Comparison of ENCODE assay signal across 8 mouse cellular contexts in the genomic region with DNA sequence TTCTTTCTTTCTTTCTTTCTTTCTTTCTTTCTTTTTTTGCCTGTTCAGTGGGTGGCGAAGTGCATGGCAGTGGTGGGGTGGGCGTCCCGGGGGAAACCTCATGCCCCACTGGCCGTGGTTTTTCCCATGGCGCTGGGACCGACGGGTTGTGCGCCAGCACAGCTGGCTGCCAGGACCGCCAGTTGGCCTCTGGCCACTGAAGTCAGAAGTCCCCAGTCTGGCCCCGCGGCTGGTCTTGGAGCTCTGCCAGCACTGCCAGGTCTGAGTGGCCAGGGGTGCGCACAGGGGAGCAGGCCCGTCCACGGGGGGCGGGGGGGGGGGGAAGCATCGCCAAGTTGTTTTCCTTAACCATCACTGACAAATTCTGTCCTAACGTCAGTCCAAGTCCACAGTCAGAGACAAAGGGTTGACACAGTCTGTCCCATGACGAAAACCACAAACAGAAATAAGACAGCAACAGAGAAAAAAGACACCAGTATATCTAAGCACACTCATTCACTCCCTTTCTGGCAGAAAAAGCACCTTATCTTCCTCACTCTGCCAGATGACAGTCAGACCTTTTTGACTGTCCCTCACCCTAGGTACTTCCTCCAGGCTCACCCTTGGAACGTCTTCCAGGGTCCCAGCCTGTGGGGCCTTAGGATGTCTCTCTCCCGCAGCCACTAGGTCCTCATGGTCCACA.
DNase-seq lines count a peak whose midpoint lies in the region; ATAC-seq and TF ChIP-seq lines count a peak whose summit lies in the region.

No protein-coding gene starts in this region.

- no peaks in the 10 kb centered on the region for H3K4me1 ChIP-seq in cortical plate, adult 2 months (ENCODE audit: control insufficient read depth, insufficient read depth, low read length)
- no peaks in the 10 kb centered on the region for H3K4me1 ChIP-seq in heart, embryonic 11.5 days (ENCODE audit: control insufficient read depth, insufficient read depth, low read length)
- no peaks in the 10 kb centered on the region; the same call in 1 of the 2 replicates for H3K4me1 ChIP-seq in kidney, embryonic 14.5 days (ENCODE audit: control insufficient read depth, insufficient read depth, low read length)

- no peak overlapping the region for H3K27ac ChIP-seq in cortical plate, adult 2 months (ENCODE audit: insufficient read depth, low read length)
- no peak overlapping the region for H3K27ac ChIP-seq in heart, embryonic 11.5 days (ENCODE audit: low read depth, low read length)
- H3K27ac ChIP-seq in kidney, embryonic 14.5 days (ENCODE audit: low read depth, low read length): no peak overlapping the region

- H3K4me3 ChIP-seq in cortical plate, adult 2 months (ENCODE audit: insufficient read depth, low read length): 0 out of 2 replicates have a peak overlapping the region, but pooled peaks have one; percentile 24
- H3K4me3 ChIP-seq in heart, embryonic 11.5 days (ENCODE audit: low read depth, low read length): peak overlapping the region; percentile 41; the same call in 1 of the 2 replicates
- peak overlapping the region; percentile 30 for H3K4me3 ChIP-seq in kidney, embryonic 14.5 days (ENCODE audit: low read length)

- DNase-seq in urinary bladder, postnatal 14 days (ENCODE audit: low spot score): peak; percentile 46
- no peak for DNase-seq in urinary bladder, adult 18-20 months (ENCODE audit: low spot score in 2 of 2)
- peak; percentile 74 for DNase-seq in lung, postnatal 10 days
- peak; percentile 19 for DNase-seq in retina, embryonic 14.5 days (ENCODE audit: low spot score)
- no peak for DNase-seq in frontal cortex, postnatal 25 days (ENCODE audit: low spot score in 2 of 2)

- 0 out of 2 replicates have a peak, but pooled peaks have one; percentile 46 for ATAC-seq in heart, embryonic 11.5 days (replicated peaks; ENCODE audit: insufficient number of reproducible peaks, low FRiP score, low TSS enrichment)
- peak; percentile 83 for ATAC-seq in kidney, embryonic 14.5 days (ENCODE audit: low FRiP score, low TSS enrichment)

- H3K9me3 ChIP-seq in heart, embryonic 11.5 days (replicated peaks; ENCODE audit: control insufficient read depth, low read length): no peaks in the 10 kb centered on the region
- H3K9me3 ChIP-seq in kidney, embryonic 14.5 days (ENCODE audit: control insufficient read depth, low read length): no peaks in the 10 kb centered on the region

- TF ChIP-seq POLR2A in cortical plate, adult 2 months (IDR thresholded peaks at IDR 0.05; ENCODE audit: extremely low read depth, insufficient read depth, low read length): no peak

- WGBS in heart, embryonic 11.5 days (ENCODE audit: insufficient replicate concordance): 65% methylated on average over 19 of the region's 20 CpGs
- 59% methylated on average over 20 of the region's 20 CpGs for WGBS in kidney, embryonic 14.5 days

- no peaks in the 10 kb centered on the region for H3K36me3 ChIP-seq in heart, embryonic 11.5 days (ENCODE audit: control insufficient read depth, insufficient read depth, low read length)
- no peaks in the 10 kb centered on the region for H3K36me3 ChIP-seq in kidney, embryonic 14.5 days (ENCODE audit: control insufficient read depth, insufficient read depth, low read length)

- no peak overlapping the region for H3K9ac ChIP-seq in heart, embryonic 11.5 days (ENCODE audit: low read depth, low read length)
- H3K9ac ChIP-seq in kidney, embryonic 14.5 days (ENCODE audit: low read depth, low read length): peak overlapping the region; percentile 31; the same call in 1 of the 2 replicates

- no peaks in the 10 kb centered on the region for H3K27me3 ChIP-seq in heart, embryonic 11.5 days (ENCODE audit: control insufficient read depth, insufficient read depth, low read length)
- no peaks in the 10 kb centered on the region for H3K27me3 ChIP-seq in kidney, embryonic 14.5 days (ENCODE audit: control insufficient read depth, insufficient read depth, low read length)

- H3K4me2 ChIP-seq in heart, embryonic 11.5 days: peak overlapping the region; percentile 61
- peak overlapping the region; percentile 48 for H3K4me2 ChIP-seq in kidney, embryonic 14.5 days (replicated peaks; ENCODE audit: low read depth, low read length)

- TF ChIP-seq CTCF in cortical plate, adult 2 months (IDR thresholded peaks at IDR 0.05; ENCODE audit: extremely low read depth, insufficient read depth, low read length): no peak

Comparison
In these comparisons a context has a peak if more than half of its experiments do, and no peak if none do; other contexts are left out.
1. DNase-seq: peak in urinary bladder, postnatal 14 days (single experiment), lung, postnatal 10 days (single experiment) and retina, embryonic 14.5 days (single experiment); none in urinary bladder, adult 18-20 months (0 of 2) and frontal cortex, postnatal 25 days (0 of 2).
2. Peak in every context shown above with its lines, with median percentiles within 50 percentile points of each other: H3K4me3 ChIP-seq.